Mouse (Mus musculus): ENCODE measurements at regions not wholly inside any gene's neighbourhood (a gene's known extent, or its start where the extent isn't known, plus 50 kb on each side); places are given as distances from the start of the nearest gene placed in this dataset.

- Histone ChIP-seq H3K4me3 (no peak overlapping the region), H3K27ac (peak overlapping the region; percentile 43; the same call in 1 of the 2 replicates)
- no peak for DNase-seq (ENCODE audit: low spot score in 2 of 2)
- no peak for TF ChIP-seq CTCF (conservative IDR thresholded peaks at IDR 0.05)
Observed at GRCm38 (mm10) chr19:56061882-56062540, 224.9 kb upstream of the Habp2 start.

DNA sequence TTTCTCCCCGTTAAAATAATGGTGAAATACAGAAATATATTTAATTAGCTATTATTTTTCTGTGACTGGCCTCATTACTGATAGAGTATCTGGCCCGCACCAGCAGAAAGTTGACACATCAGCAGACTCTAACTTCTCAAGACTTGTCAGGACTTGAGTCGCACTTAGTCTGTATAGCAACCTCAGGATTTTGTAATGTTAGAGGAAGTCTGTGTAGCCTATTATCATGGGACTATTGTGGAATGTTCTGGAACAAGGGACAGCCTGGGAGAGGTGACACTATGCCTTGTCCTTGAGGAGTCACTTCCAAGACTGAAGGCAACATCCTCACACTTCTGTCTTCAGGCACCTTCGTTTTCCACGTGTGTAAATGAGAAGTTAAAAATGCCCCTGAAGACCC, 223.8 kb upstream of the Habp2 start:
- no peak for DNase-seq (ENCODE audit: low spot score in 2 of 2)
- TF ChIP-seq CTCF (conservative IDR thresholded peaks at IDR 0.05): no peak
- Histone ChIP-seq H3K4me3 (no peak overlapping the region), H3K27ac (no peak overlapping the region)

DNA sequence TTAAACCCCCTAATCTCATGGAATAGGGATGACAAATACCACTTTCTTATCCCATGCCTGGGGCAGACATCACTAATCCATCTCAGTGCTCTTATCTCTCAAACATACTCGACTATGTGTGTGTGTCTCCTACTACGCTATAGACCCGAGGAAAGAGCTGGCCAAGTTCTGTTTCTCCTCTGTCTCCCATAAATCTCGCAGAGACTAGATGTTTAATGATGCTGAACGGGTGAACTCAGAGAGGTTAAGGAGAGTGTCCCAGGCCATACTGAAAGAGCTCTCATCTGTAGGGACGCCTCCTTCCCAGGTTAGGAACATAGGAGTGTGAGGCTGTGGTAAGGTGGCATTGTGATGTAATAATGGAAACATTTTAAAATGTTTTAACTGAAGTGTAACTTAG, 221.2 kb upstream of the Habp2 start:
- no peak for DNase-seq (ENCODE audit: low spot score in 2 of 2)
- Histone ChIP-seq H3K4me3 (no peak overlapping the region), H3K27ac (no peak overlapping the region)
- no peak for TF ChIP-seq CTCF (conservative IDR thresholded peaks at IDR 0.05)

- Histone ChIP-seq H3K27ac (no peak overlapping the region), H3K4me3 (no peak overlapping the region)
- DNase-seq (ENCODE audit: low spot score in 2 of 2): no peak
- no peak for TF ChIP-seq CTCF (conservative IDR thresholded peaks at IDR 0.05)
Observed at GRCm38 (mm10) chr19:56068165-56068564, 218.8 kb upstream of the Habp2 start.

DNA sequence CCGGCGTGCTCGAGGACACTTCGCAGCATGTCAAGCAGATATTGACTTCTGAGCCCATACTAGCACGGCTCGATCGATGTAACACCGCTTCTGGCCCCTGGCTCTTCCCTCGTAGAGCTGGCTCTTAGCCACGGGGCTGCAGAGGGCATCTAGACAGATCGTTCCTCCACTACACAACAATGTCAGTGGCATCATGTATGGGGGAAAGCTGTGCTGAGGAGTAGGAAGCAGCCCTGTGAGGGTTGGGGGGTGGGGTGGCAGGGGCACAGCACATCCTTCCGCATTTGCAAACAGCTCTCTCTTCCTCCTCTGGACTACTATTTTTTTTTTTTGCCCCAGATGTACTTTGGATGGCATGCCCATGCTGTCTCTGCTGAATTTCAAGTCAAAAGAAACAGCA, 218.1 kb upstream of the Habp2 start:
- Histone ChIP-seq H3K27ac (no peak overlapping the region), H3K4me3 (no peak overlapping the region)
- TF ChIP-seq CTCF (conservative IDR thresholded peaks at IDR 0.05): no peak
- DNase-seq (ENCODE audit: low spot score in 2 of 2): no peak

DNA sequence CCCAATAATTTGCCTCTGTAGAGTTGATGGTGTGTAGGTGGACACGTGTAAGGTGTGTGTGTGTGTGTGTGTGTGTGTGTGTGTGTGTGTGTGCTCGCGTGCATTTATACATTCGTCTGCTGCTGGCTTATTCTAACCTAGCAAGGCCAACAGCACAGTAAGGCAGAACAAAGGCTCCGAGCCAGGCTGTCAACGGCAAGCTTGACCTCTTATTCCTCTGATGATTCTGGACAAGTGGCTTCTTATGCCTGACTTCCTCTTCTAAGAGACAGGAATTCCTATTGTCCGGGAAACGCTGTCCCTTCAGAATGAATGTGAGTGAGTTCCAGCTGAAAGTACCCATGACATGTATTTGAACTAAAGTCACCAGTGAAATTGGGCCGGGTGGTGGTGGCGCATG, 217.7 kb upstream of the Habp2 start:
- Histone ChIP-seq H3K27ac (no peak overlapping the region), H3K4me3 (no peak overlapping the region)
- no peak for TF ChIP-seq CTCF (conservative IDR thresholded peaks at IDR 0.05)
- DNase-seq (ENCODE audit: low spot score in 2 of 2): no peak

GRCm38 (mm10) chr19:56071340-56071739, 215.6 kb upstream of the Habp2 start:
- H3K27ac ChIP-seq: no peak overlapping the region
- DNase-seq (ENCODE audit: low spot score in 2 of 2): no peak
- no peak overlapping the region for H3K4me3 ChIP-seq
- no peak for TF ChIP-seq CTCF (conservative IDR thresholded peaks at IDR 0.05)

DNA sequence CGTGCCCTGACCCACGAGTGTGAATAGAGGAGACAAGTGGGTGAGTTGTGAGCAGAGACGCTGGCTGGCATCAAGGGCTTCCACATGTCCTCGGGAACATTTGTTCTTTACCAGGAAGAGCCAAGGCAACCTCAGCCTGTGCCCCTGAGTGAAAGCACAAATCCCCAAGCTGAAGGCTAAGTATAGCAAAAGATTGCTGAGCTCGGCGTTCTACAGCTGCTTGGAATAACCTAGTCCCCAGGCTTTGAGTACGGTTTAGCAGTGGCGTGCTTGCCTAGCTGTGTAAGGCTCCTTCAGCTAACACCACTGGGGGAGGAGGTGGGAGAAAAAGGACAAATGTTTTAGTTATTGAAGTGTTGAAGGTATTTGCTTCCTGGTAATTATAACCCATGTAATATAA, 210.8 kb upstream of the Habp2 start:
- H3K4me3 ChIP-seq: no peak overlapping the region
- H3K27ac ChIP-seq: no peak overlapping the region
- no peak for DNase-seq (ENCODE audit: low spot score in 2 of 2)
- no peak for TF ChIP-seq CTCF (conservative IDR thresholded peaks at IDR 0.05)

- no peak for DNase-seq (ENCODE audit: low spot score in 2 of 2)
- Histone ChIP-seq H3K27ac (no peak overlapping the region), H3K4me3 (no peak overlapping the region)
- no peak for TF ChIP-seq CTCF (conservative IDR thresholded peaks at IDR 0.05)
Observed at GRCm38 (mm10) chr19:56077491-56077890, 209.4 kb upstream of the Habp2 start.

- no peak overlapping the region for H3K4me3 ChIP-seq
- no peak overlapping the region for H3K27ac ChIP-seq
- DNase-seq (ENCODE audit: low spot score in 2 of 2): no peak
- TF ChIP-seq CTCF (conservative IDR thresholded peaks at IDR 0.05): no peak
Observed at GRCm38 (mm10) chr19:56086413-56087083, 200.4 kb upstream of the Habp2 start.

- H3K4me3 ChIP-seq: no peak overlapping the region
- DNase-seq (ENCODE audit: low spot score in 2 of 2): no peak
- no peak for TF ChIP-seq CTCF (conservative IDR thresholded peaks at IDR 0.05)
- H3K27ac ChIP-seq: no peak overlapping the region
Observed at GRCm38 (mm10) chr19:56087127-56087526, 199.8 kb upstream of the Habp2 start.

DNA sequence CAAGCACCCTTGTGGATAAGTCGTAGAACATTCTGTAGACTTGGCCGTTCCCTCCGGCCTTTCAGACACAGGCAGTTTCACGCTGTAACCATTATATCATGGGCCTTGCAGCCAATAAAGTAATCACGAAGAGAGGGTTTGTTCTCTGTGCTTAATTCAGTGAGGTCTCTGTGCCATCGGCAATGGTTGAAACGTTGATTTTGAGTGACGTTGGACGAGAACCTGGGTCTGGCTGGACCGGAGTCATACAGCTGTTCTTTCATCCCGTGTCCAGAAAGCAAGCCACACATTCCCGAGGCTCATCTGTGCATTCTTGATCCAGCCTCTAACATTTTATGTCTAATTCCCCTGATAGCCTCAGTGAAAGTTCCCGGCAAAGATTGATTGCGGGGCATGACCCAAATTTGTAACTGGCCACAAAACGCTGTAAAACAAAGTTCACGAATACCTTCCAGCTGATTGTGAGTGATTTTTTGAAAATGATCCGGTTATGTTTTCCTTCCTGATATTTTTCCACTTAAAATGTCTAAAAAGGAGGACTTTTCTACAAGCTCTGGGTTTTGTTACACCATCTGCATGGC, 197.1 kb upstream of the Habp2 start:
- no peak for TF ChIP-seq CTCF (conservative IDR thresholded peaks at IDR 0.05)
- no peak for DNase-seq (ENCODE audit: low spot score in 2 of 2)
- Histone ChIP-seq H3K27ac (no peak overlapping the region), H3K4me3 (no peak overlapping the region)

DNA sequence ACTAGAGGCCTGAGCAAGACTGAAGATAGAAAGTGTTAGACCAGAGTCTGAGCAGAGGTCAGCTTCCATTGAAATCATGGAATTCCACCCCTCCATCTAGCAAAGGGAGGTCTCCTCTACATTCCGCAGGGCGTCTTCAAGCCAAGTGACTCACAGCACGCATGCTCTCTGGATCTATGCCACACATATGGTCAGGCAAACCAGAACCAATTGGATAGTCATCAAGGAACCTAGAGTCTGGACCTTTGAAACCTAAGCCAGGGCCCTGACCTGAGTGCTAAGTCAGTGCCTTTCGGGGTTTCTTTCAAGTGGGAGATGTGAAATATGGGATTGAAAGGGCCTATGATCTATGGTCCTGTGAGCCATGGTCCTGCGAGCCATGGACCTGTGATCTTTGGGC, 195.4 kb upstream of the Habp2 start:
- no peak for DNase-seq (ENCODE audit: low spot score in 2 of 2)
- H3K27ac ChIP-seq: no peak overlapping the region
- no peak overlapping the region for H3K4me3 ChIP-seq
- no peak for TF ChIP-seq CTCF (conservative IDR thresholded peaks at IDR 0.05)

- TF ChIP-seq CTCF (conservative IDR thresholded peaks at IDR 0.05): no peak
- Histone ChIP-seq H3K4me3 (no peak overlapping the region), H3K27ac (no peak overlapping the region)
- no peak for DNase-seq (ENCODE audit: low spot score in 2 of 2)
Observed at GRCm38 (mm10) chr19:56095873-56096272, 191.1 kb upstream of the Habp2 start.
